Mouse (Mus musculus) common myeloid progenitor, adult 5-6 weeks (primary cell): Measurements from ENCODE around the gene Hrh2. TPM values are rescaled to one million over a fixed set of nuclear protein-coding genes. Genes with fewer than 3 reads are reported as not detected.

Experiments used
- ATAC-seq: replicated peaks from 2 replicates; pipeline ENCODE4 v1.8.0; 2016; ENCODE audit warnings: low read depth, mild to moderate bottlenecking, moderate TSS enrichment, inconsistent platforms; ENCODE audit not compliant: poor library complexity, severe bottlenecking
- total RNA-seq: library from RNA; stranded (forward); fragments of 200-1000, 187-1606 nt; gene quantifications from 2 replicates; pipeline ENCODE4 v1.2.3, GENCODE M21; 2017

Hrh2 gene
- total RNA-seq, 1 experiment from 2014 or later, result 3.8 TPM

DNA sequence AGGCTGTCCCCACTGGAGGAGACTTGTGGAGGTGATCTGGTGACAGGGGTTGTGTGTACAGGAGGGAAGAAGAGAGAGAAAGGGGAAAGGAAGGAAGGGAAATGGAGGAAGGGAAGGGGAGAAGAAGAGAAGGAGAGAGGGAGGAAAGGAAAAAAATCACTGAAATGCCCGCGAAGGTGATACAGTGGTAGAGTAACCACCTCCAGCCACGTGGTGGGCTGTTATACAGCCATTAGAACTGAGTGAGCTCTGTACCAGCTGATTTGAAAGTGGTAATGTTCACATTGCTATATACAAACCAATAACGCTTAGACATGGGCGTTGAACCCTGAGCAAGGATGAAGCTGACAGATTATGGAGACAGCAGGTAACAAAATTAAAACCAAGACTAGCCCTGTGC is 20.6 kb downstream of the Hrh2 start:
- ATAC-seq, result no peak

DNA sequence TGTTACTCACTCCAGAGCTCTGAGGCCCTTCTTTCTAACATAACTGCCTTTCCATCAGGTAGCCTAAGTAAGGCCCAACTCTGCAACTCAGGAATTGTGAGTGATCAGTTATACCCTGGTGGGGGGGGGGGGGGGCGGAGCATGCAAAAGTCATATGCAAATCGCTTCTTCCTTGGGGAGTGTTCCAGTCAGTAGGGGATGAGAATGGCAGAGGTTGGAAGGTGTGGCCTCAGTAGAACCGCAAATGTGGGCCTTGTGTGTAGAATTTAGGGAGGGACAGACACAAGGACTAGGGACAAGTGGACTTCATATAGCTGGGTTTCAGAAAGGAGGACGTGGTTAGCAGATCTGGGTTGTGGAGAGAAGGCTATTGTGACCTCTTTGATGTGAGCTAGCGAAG is 23.3 kb downstream of the Hrh2 start:
- no peak for ATAC-seq

DNA sequence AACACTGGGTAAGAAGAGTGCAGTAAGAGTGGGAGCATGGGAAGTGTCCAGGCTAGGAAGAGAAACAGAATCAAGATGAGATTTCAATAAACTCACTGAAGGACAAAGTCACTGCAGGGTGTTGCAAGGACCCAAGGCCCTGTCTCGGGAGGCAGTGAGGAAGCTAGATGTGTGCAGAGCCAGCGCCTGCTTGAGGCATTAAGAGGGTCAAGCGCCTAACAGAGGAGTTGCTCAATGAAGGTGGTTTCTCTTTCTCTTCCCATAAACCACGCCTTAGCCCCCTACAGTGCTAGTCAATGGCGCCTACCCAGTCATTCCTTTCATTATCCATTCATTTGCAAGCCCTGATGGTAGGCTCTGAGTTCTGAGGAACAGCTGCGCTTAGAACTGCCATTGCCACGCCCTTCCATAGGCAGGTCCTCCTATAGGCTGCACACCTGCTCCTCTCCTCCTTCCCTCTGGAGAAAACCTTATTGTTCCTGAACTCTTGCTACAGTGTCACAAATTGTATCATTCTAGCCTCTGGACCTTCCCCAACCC is 23.9 kb downstream of the Hrh2 start:
- ATAC-seq, result peak; percentile 67

DNA sequence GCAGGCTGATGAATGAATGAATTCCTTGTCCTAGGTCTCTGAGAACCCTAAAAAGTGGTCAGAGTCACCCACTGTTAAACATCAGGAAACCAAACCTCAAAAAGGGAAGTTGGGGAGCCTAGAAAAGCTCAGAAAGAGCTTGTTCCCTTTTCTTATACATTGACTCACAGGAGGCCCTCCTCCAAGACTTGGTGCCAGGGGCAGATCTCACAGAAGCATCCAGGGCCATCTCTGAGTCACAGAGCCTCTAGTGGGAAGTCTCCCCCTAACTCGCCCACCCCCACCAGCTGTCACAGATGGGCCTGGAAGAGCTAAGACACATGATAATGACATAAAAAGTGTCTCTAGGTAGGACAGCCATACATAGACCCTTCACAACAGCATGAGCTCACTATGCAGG is 26.4 kb downstream of the Hrh2 start:
- ATAC-seq, result peak; percentile 78

DNA sequence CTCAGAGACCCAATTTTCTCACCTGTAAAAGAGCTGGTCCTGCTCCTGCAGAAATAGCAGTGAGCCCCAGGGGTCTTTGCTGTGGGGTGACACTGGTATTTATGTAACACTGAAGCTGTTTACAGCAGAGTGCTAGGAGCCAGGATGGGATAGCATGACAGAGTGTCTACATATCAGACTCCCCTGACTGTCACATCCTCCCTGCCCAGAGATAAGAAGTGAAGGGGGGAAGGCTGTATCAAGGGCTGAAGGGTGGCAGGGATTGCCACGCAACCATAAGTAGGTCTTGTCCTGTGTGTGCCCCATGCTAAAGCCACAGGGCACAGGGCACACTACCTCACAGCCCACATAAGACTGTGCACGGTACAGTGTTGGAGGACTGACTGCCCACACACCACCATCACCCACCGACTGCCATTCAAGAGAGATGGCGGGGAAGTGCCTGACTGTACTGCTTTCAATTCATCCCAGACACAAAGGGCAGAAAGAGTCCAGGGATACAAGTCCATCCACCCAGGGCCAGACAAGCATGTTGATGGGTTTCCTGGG is 29.8 kb downstream of the Hrh2 start:
- ATAC-seq, result 0 out of 2 replicates have a peak, but pooled peaks have one; percentile 13

DNA sequence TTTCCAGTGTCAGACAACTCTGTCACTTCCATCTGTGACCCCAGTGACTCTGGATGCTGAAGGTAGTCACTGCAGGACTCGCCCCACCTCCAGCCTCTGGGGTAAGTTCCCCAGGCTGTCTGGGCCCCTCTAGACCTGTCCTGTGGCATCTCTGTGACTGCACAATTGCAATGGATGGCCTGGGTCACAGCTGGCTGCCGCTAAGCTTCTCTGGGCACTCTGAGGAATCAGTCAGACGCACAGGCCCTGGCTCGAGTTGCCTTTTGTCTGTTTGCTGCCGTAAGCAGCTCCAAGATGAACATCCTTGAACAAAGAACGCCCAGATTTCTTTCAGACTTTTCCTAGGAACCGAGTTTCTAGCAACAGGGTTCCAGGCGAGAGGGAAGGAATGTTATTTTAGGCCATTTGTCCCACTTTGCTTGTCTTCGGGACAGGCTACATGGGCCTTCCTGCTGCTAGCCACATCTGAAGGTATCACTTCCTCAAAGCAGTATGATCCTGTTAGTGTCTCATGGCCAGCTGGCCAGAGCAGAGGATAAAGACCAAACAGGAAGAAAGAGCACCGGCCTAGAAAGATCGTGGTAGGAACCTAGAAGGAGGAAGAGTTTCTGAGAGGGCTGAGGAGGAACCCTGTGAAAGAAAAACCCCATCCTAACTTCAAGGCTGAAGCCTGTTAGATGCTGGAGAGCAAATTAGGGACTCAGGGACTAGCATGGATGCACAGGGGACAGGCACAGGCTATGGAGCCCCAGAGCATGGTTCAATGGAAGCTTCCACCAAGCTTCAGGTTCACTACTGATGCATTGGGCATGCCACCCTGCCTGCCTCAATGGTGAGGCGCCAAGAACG is 31.2 kb downstream of the Hrh2 start:
- ATAC-seq, result peak; percentile 50

DNA sequence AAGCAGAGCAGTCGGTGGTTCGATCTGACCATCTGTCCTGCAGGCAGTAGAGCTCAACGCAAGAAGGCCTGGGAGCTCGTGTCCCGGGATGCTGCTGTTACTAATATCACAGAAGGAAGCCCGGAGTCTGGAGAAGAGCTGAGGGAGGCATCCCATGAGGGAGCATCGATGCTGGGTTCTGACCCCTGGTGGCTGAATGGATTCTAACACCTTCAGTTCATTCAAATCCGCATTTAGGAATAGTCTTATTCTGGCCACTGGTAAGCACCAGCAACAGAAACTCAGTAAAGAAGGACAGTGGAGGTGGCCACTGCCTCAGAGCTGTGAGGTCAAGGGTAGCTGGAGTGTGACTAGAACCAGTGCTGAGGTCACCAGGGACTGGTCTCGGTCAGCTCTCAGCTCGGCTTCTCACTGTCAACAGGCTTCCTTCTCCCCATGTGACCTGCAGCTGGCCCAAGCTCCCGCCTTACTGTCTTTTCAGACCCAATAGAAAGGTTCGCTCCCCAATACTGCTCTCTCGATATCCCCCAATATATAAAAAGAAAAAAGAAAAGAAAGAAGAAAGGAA is 36.1 kb downstream of the Hrh2 start:
- ATAC-seq, result peak; percentile 74

DNA sequence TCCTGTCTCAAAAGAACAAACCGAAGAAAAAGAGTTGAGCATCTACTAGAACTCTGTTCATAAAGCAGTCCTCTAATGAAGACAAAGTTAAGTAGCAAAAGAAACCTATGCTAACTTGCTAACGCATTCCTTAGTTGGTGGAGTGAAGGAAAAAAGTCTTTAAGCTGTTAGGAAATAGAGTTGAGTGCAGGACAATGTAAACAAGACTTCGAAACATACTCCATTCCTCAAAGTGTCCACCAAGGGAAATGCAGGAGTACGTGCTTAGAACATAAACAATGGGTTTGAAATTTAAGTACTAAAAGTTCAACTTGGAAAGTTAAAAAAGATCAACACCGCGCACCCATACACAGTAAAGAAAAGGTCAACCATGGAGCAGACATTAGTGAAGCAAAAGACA is 38.2 kb downstream of the Hrh2 start:
- no peak for ATAC-seq

DNA sequence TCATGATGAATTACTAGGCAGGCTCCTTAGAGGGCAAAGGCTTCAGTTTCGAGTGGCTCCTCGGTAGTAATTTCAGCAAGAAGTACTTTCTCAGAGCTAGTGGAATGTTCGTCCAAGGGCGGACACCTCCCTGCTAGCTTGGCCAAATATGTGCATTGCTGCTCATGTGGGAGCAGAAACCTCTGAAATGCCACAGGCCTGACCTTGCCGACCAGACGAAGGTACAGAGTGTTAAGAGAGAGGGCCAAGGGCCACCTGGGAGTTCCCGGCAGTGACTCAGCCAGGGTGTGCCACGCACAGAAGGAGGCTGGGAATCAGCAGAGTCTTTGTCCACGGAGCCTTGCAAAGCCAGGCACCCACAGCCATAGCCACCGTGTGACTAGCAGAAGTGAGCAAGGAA is 39.9 kb downstream of the Hrh2 start:
- no peak for ATAC-seq

DNA sequence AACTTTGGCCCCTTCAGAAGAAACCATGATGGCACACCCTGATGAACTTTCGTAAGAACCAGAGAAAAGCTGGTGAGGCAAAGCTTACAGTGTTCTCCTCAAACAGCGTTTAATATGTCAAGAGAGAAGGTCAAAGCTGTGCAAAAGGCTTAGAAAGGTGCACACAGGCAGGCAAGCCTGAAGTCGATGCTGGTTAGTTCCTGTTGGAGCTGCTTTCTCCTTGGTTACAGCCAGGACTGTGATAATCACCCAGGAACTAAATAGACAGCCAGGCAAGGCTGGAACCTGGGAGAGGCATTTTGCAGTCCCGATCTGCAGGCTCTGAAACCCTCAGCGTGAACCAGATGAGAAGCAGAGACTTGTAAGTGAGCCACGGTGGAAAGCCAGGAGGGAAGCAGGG is 45.6 kb downstream of the Hrh2 start:
- ATAC-seq, result no peak

DNA sequence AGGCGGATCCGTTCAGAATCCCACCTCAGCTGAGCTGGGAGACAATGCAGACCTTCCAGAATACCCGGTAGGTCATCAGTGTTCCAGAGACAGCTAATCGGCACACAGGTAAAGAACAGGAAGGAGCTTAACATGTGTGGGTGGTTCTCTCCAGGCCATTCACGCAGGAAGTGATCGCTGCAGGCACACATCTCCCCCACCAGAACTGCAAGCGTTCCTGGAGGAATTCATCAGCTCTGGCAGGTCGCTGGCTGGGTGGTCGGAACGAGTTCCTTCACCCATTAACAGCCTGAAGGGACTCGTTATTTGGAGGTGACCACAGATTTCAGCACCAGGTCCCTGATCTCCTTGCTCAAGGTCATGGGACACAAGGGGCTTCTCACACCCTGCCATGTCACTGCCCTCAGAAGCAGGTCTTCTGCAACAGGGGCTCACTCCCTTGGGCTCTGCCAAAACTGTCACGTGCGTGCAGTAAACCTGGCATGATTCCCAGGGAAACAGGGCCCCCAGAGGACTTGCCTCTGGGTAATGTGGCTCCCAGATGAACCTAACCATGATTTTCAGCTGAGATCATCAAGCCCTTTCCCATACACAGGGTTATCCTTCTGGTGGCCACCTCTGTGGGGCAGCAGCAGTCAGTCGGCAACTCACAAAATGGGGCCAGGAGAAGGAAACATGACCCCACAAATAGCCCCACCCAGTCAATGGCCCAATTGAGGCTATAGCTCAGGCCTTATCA is 46.8 kb downstream of the Hrh2 start:
- no peak for ATAC-seq

DNA sequence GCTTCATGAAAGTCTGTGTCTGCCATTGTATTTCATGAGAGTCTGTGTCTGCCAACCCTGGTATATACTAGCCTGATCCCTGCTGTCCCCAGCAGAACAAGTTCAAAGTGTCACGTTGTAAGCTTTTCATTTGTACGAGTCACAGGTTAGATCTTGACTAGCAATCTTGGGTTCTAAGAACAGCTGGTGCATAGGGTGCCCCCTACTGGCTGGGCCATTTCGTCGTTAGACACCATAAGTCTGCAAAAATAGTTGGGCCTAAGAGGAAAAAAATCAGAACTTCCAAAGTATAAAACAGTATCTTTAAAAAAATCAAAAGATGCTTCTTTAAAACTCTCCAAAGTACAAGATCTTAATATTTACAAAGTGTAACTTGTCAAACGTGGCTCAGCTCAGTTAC is 50.5 kb downstream of the Hrh2 start:
- 0 out of 2 replicates have a peak, but pooled peaks have one; percentile 58 for ATAC-seq

DNA sequence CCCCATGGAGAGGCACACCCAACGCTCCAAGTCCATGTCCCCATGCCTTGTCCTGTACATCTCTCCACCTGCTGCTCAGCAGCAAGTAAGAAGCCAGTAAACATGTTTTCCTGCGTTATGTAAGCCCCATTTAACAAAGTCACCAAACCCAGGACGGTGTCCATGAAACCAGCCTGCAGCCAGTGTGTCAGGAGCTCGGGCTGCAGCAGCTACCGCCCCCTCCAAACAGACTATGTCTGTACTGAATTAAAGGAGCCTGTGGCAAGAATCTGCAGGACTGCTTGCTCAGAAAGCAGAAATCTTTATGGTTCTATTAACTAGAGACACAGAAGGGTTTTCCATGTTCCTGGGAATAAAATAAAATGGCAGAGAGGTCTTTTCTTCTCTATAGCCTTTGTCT is 53.3 kb downstream of the Hrh2 start:
- no peak for ATAC-seq

DNA sequence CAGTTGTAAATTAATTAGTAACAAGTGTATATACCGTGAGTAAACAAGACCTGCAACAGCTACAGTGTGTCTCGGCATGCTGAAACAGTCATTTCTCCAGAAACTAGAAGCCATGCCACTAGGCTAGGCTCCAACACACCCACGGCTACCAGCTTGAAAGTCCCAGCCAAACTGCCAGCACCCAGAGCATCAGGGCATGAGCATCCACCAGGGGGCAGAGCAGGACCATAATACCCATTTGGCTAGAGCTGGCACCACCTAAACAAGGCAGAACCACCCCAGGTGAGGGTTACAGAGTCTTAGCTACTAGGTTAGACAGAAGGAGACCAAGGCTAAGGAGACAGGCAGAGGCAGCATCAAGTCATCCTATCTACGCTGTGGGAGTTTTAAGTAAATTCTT is 55.6 kb downstream of the Hrh2 start:
- ATAC-seq, result peak; percentile 93

DNA sequence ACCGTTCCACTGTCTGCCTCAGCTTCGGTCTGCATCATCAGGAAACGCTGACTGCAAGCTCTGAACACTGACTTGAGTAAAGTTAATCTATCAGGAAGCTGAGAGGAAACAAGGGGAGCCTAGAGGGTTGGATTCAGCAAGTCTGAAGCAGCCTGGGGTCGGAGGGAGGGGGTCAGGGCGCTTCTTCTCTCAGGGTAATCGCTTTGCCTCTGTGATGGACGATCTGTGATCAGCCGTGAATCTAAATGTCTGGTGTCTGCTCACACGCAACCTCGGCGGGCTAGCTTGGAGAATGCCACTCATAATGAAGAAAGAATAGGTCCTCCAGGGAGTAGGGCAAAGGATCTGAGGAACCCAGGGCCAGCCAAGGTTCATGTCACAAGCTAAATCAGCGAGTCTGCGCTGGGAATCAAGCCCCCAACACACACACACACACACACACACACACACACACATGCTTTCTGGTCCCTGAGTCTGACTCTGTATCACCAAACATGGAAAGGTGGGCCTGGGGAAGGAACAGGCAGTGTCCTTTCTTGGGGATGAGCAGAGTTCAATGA is 56.6 kb downstream of the Hrh2 start:
- no peak for ATAC-seq

DNA sequence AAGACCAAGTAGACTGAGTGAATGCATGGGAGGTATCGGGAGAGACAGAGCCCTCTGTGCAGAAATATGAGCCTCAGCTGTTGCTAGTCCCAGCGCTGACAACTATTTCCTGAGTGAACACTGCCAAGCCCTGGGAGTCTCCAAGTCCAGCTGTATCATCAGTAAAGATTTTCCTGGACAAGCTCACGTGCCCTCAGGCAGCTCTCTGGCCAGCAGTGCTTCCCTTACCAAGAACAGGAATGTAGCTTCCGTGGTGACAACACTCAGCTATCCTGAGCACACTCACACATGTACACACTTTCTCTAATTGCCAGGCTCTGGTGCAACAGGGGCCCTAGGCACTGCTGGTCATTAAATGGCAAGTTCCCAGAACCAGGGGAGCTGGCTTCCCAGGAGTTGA is 57.1 kb downstream of the Hrh2 start:
- ATAC-seq, result no peak

DNA sequence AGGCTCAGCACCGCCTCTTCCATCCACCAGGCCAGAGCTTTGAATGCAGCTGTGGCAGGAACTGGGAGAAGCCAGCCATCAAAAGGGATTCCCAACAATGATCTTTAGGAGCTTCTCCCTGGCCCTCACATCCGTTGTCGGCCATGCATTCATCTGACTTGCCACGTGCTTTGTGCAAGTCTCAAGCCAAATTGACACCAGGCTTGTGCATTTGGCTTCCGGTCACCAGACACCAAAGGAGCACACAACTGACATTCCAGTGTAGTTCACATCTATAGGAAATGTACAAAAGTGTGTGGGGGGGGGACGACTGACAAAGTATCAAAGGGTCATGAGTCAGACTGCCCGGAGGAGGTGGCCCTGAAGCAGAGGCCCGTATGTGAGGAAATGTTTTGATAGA is 58.4 kb downstream of the Hrh2 start:
- ATAC-seq, result no peak

DNA sequence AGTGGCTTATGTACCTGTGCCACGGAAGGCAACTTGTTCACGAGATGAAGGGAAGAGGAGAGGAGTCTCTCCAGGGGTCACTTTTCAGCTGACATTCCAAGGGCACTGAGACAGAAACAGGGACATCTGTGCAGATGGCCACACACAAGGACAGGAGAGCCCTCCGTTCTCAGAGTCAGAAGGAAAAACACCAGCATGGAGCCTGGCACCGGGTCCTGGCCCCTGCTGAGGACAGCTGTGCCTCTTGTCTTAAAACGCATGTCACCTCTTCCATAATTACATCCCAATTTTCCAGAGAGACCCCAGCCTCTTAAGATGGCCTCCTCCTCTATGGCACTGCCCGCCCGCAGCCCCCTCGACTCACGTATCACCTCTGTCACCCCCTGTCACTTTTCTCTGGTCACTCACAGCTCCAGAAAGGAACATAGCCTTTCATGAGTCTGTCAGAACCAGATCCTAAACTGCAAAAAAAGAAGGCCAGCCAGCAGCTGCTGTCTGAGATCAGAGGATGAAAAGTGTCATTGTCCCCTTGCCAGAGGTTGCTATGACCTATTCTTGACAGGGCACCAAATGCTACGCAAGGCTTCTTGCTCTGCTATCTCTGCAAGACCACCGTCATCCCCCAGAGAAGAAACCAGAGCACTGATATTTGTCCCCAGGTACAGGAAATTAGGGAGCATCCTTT is 59.8 kb downstream of the Hrh2 start:
- ATAC-seq, result no peak

DNA sequence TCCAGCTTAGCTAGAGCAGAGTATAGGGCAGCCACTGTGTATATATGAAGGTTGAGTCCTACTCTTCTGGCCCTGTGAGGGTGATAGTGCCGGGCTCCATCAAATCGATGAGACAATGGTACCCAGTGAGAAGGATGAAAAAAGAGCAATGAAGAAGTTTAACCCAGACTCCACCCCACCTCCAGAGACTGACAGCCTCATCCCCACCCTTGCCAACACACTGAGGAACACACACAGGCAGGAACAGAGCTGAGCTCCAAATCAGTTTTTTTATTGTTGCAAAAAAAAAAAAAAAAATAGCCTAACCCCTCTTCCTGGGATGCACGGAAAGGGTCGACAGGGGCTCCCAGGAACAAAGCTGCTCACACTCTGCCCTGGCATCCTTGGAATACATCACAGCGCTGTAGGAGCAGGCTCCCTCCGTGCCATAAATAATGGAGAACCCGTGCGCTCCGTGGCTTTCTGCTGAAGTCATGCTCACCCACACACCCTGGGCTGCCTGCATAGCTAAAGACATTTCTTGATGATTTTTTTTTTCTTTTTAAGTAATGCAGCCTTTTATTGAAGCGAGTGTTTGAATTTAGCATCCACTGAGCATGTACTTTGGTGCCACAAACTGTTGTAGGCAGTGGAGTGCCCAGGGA is 65.8 kb downstream of the Hrh2 start:
- no peak for ATAC-seq
